Mouse (Mus musculus): ENCODE data around the gene Nectin1. TPM values are rescaled to one million over a fixed set of nuclear protein-coding genes. Genes with fewer than 3 reads are reported as not detected.
A peak's percentile ranks its signal among the peaks of the same experiment; 100 is the strongest.

The Nectin1 gene
- polyA plus RNA-seq, 1 experiment: 26.4 TPM

DNA sequence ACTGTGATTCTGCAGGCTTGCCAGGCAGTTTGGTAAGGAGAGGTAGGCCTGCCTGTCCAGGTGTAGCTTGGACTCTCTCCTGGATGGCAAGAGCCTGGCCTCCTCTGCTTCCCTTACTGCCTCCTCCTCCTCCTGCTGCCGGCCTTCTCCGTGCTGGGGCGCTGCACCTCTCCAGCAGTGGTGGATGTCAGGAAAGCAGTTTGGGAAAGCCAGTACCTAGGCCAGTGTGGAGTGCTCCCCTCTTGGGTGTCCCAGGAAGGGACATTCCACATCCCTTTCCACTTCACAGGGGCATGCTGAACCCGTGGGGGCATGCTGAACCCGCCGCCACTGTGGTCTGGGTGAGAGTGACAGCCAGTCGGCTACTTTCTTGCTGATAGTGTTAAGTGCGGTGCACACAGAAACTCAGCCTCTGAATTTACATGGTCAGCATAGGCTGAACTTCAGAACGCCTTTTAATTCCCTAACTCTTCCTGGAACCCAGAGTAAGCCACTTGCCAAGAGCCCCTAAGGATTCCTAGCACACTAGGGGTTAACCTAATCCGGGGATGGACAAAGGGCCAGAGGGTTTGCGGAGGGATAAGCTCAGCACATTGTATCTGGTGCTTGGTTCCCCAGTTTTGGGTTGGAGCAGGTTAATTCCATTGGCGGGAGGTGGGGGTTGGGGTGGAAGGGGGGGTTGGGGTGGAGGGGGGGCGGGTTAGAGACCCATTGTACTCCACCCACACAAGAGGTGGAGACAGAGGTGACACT, 2.3 kb downstream of the Nectin1 start:
- Histone ChIP-seq H3K4me1 (ENCODE audit: control insufficient read depth, insufficient read depth, low read length) (0 out of 2 replicates have a peak, but pooled peaks cover 3% of the 10 kb centered on the region), H3K4me3 (replicated peaks; ENCODE audit: extremely low read depth, low read depth, low read length) (peak overlapping the region; percentile 79)
- TF ChIP-seq POLR2A (IDR thresholded peaks at IDR 0.05; ENCODE audit: borderline replicate concordance, extremely low read depth, low read depth, low read length): no peak
- no peak for TF ChIP-seq CTCF (IDR thresholded peaks at IDR 0.05; ENCODE audit: insufficient read depth, low read length)
- whole genome bisulfite sequencing: 46% methylated on average over 13 of the region's 13 CpGs
- no peak for DNase-seq

DNA sequence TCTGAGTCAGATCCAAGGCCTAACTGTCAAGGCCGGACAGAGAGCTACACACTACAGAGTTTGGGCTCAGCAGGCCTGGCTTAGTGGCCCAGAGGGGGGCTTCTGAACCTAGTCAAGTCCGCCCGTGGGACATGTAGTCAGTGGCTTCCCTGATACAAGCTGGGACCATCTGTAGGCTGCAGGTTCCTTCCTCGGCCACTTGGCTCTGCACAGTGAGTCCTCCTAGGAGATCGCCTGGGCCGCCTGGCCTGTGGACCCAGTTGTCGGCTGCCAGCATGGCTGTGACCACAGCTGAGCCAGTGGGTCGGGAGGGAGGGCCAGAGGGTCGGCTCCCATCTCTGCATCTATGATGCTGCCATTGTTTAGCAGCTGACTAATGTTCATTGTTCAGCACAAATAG, 3.9 kb downstream of the Nectin1 start:
- no peak for DNase-seq
- Histone ChIP-seq H3K4me1 (ENCODE audit: control insufficient read depth, insufficient read depth, low read length) (0 out of 2 replicates have a peak, but pooled peaks cover 3% of the 10 kb centered on the region), H3K4me3 (replicated peaks; ENCODE audit: extremely low read depth, low read depth, low read length) (no peak overlapping the region)
- WGBS: 65% methylated on average over 9 of the region's 9 CpGs
- no peak for TF ChIP-seq CTCF (IDR thresholded peaks at IDR 0.05; ENCODE audit: insufficient read depth, low read length)
- TF ChIP-seq POLR2A (IDR thresholded peaks at IDR 0.05; ENCODE audit: borderline replicate concordance, extremely low read depth, low read depth, low read length): no peak

DNA sequence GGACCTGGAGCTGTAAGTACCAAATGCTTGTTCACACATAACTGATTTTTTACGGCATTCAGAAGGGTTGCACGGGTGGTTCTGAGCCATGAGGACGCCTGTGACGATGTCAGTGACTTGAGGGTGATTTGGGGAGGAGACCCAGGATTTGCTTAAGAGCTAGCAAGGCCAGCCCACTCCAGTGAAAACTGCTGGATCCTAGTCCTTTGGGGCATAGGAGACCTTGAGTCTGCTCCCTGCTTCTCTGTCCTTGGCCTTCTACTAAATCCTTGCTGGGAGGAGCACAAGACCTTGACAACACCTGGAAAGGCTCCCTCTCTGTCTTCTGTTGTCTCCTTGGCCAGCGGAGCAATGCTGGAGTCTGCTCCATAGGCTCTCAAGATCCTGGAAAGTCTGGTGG, 4.7 kb downstream of the Nectin1 start:
- Histone ChIP-seq H3K4me1 (ENCODE audit: control insufficient read depth, insufficient read depth, low read length) (0 out of 2 replicates have a peak, but pooled peaks cover 3% of the 10 kb centered on the region), H3K4me3 (replicated peaks; ENCODE audit: extremely low read depth, low read depth, low read length) (no peak overlapping the region)
- TF ChIP-seq CTCF (IDR thresholded peaks at IDR 0.05; ENCODE audit: insufficient read depth, low read length) (no peak), POLR2A (IDR thresholded peaks at IDR 0.05; ENCODE audit: borderline replicate concordance, extremely low read depth, low read depth, low read length) (no peak)
- 78% methylated on average over 5 of the region's 5 CpGs for WGBS
- no peak for DNase-seq

DNA sequence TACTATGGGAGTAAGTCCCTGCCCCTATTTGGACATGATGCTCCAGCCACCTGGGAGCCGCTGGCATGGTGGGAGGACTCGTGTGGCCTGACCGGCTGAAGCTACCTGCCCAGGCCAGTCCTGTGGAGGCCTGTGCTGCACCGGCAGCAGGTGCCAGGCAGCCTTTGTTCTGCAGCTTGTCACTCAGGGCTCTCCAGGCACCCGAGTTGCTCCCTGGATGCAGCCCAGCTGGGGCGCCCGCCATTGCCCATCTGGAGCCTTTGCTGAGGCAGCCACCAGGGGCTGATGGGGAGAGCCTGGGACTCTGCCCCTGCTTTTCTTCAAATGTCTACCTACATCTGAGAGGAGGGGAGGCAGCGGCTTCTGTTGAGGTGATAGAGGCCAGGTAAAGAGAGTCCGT, 6.3 kb downstream of the Nectin1 start:
- TF ChIP-seq CTCF (IDR thresholded peaks at IDR 0.05; ENCODE audit: insufficient read depth, low read length) (no peak), POLR2A (IDR thresholded peaks at IDR 0.05; ENCODE audit: borderline replicate concordance, extremely low read depth, low read depth, low read length) (no peak)
- WGBS: 80% methylated on average over 9 of the region's 9 CpGs
- 0 out of 2 replicates have a peak, but pooled peaks cover 3% of the 10 kb centered on the region for H3K4me1 ChIP-seq (ENCODE audit: control insufficient read depth, insufficient read depth, low read length)
- no peak for DNase-seq
- H3K4me3 ChIP-seq (replicated peaks; ENCODE audit: extremely low read depth, low read depth, low read length): no peak overlapping the region

DNA sequence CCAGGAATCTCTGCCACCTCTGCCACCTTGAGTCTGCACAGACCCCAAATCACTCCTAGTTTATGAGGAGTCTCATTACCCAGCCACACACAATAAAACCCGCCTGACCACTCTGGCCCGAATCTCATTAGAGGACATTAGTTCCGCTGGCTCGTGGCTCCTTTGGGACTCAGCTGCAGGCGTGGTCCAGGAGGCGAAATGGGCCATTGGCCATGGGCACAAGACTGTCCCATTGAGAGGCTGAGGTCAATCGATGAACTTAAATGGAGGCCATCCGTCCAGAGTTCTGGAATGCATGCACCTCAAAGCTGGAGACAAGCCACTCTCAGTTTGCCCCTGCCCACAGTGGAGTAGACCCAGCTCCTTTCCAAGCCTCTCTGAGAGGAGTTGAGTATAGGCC, 7.3 kb downstream of the Nectin1 start:
- TF ChIP-seq POLR2A (IDR thresholded peaks at IDR 0.05; ENCODE audit: borderline replicate concordance, extremely low read depth, low read depth, low read length) (no peak), CTCF (IDR thresholded peaks at IDR 0.05; ENCODE audit: insufficient read depth, low read length) (no peak)
- 80% methylated on average over 8 of the region's 8 CpGs for WGBS
- no peak for DNase-seq
- Histone ChIP-seq H3K4me1 (ENCODE audit: control insufficient read depth, insufficient read depth, low read length) (no peaks in the 10 kb centered on the region), H3K4me3 (replicated peaks; ENCODE audit: extremely low read depth, low read depth, low read length) (no peak overlapping the region)

DNA sequence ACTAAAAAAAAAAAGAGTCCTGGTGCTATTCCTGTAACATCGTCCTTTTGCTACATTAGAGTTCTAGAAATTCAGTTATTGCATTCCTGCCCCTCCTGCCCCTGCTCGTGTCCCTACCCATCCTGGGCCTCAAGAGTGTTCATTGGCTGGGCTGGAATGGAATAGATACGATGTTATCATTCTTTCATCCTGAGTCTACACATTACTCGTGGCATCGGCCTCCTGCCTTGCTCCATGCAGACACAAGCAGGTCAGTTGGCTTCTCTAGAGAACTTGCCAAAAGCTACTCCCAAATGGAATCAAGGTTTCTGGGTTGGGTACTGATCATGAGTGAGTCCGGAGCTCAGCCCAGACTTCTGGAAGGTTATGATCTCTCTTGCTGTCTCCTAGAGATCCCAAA, 9.7 kb downstream of the Nectin1 start:
- WGBS: 76% methylated on average over 6 of the region's 6 CpGs
- no peak for DNase-seq
- Histone ChIP-seq H3K4me1 (ENCODE audit: control insufficient read depth, insufficient read depth, low read length) (no peaks in the 10 kb centered on the region), H3K4me3 (replicated peaks; ENCODE audit: extremely low read depth, low read depth, low read length) (no peak overlapping the region)
- TF ChIP-seq CTCF (IDR thresholded peaks at IDR 0.05; ENCODE audit: insufficient read depth, low read length) (no peak), POLR2A (IDR thresholded peaks at IDR 0.05; ENCODE audit: borderline replicate concordance, extremely low read depth, low read depth, low read length) (no peak)

DNA sequence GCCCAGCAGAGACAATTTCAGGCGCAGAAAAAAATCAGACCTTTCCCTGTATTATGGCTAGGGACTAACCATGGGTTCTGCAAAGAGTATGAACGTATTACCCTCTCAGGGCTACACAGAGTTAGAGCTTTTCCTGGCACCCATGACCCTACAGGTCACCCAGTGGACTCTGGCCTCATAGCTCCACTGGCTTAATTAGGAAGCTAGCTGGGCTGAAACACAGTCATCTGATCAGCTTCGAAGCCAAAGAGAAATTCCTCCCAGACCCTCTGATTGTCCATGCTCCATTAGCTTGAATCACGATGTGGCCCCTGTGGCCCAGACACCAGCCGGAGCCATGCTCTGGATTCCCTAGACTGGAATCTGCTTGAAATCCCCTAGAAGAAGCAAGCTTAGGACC, 10.3 kb downstream of the Nectin1 start:
- Histone ChIP-seq H3K4me1 (ENCODE audit: control insufficient read depth, insufficient read depth, low read length) (no peaks in the 10 kb centered on the region), H3K4me3 (replicated peaks; ENCODE audit: extremely low read depth, low read depth, low read length) (no peak overlapping the region)
- DNase-seq: no peak
- WGBS: 77% methylated on average over 5 of the region's 5 CpGs
- TF ChIP-seq POLR2A (IDR thresholded peaks at IDR 0.05; ENCODE audit: borderline replicate concordance, extremely low read depth, low read depth, low read length) (no peak), CTCF (IDR thresholded peaks at IDR 0.05; ENCODE audit: insufficient read depth, low read length) (no peak)

DNA sequence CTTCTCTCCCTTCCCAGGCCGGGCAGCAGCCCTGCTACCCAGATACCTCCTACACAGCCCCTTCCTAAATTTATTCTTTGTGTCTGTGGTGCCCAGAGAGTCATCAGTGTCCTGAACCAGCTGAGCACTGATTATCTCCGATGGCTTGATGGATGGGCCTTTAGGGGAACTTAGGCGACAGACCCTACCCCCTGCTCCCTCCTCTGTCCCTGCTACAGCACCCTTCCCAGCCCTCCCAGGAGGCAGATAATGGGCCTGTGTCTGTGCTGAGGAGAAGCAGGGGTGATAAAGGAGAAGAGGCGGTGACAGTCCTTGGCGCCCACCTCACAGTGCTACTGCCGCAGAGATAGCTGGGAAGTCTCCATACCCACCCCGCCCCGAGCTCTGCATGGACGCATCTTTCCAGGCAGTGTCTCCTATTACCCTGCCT, 11.0 kb downstream of the Nectin1 start:
- no peak for TF ChIP-seq CTCF (IDR thresholded peaks at IDR 0.05; ENCODE audit: insufficient read depth, low read length)
- TF ChIP-seq POLR2A (IDR thresholded peaks at IDR 0.05; ENCODE audit: borderline replicate concordance, extremely low read depth, low read depth, low read length): no peak
- Histone ChIP-seq H3K4me3 (replicated peaks; ENCODE audit: extremely low read depth, low read depth, low read length) (no peak overlapping the region), H3K4me1 (ENCODE audit: control insufficient read depth, insufficient read depth, low read length) (no peaks in the 10 kb centered on the region)
- no peak for DNase-seq
- WGBS: 77% methylated on average over 9 of the region's 9 CpGs

DNA sequence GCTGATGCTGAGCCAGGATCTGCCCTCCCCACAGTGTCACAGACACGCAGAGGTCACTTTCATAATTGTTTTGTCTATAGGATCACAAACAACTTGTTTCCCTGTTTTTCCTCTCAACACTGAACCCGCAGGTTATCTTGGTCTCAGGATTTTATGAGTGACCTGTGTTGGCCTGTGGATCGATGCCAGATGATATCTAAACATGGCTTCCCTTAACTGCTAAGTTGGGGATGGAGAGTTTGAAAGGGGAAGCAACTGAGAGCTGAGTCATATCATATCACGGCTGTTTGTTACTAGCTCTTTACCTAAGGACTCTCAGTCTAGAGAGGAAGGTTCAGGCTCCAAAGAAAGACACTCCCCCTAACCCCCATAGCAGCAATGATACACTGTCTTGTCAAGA, 11.7 kb downstream of the Nectin1 start:
- 46% methylated on average over 4 of the region's 4 CpGs for WGBS
- no peak for TF ChIP-seq CTCF (IDR thresholded peaks at IDR 0.05; ENCODE audit: insufficient read depth, low read length)
- no peak for TF ChIP-seq POLR2A (IDR thresholded peaks at IDR 0.05; ENCODE audit: borderline replicate concordance, extremely low read depth, low read depth, low read length)
- Histone ChIP-seq H3K4me3 (replicated peaks; ENCODE audit: extremely low read depth, low read depth, low read length) (no peak overlapping the region), H3K4me1 (ENCODE audit: control insufficient read depth, insufficient read depth, low read length) (no peaks in the 10 kb centered on the region)
- DNase-seq: no peak

DNA sequence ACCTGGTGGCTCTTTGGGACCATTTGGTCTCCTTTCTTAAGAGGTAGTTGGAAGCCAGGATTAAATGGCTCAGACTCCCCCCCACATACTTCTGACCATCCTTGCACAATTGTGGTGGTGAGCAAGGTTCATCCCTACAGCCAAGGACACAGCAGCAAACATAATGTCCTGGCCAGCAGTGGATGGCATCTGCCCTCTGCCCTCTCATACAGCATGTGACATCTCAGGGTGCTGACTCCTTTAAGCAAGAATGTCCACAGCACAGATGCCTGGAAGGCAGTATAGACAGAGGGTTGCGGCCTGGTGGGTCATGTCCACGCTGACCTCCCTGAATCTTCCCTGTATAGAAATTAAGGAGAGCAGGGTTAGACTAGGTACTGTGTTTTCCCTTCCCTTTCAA, 12.1 kb downstream of the Nectin1 start:
- no peak overlapping the region for H3K4me3 ChIP-seq (replicated peaks; ENCODE audit: extremely low read depth, low read depth, low read length)
- no peak for DNase-seq
- no peak for TF ChIP-seq POLR2A (IDR thresholded peaks at IDR 0.05; ENCODE audit: borderline replicate concordance, extremely low read depth, low read depth, low read length)
- no peak for TF ChIP-seq CTCF (IDR thresholded peaks at IDR 0.05; ENCODE audit: insufficient read depth, low read length)
- no peaks in the 10 kb centered on the region for H3K4me1 ChIP-seq (ENCODE audit: control insufficient read depth, insufficient read depth, low read length)
- WGBS: 96% methylated on average over 2 of the region's 2 CpGs

Data from lung, adult 2 months (tissue).